Mouse (Mus musculus): ENCODE measurements at regions not wholly inside any gene's neighbourhood (a gene's known extent, or its start where the extent isn't known, plus 50 kb on each side); places are given as distances from the start of the nearest gene placed in this dataset.

DNA sequence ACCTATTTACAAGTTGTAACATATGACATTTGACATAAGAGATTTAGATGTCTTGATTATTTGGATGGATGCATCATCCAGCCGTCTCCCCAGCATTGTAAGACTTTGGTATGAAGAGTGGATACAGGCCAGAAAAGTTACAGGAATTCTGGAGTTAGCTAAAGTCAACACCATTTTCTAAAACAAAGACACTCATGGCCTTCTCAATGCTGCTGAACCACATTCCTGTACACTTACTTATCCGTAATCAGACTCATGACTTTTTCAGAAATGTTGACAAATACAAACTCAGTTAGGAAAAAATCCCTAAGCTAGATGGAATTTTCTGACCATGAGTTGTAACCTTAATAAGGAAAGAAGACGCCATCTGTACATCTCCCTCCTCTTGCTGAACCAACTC is 111.5 kb upstream of the Bdnf start:
- DNase-seq (ENCODE audit: inconsistent age in 2 of 2, low spot score in 1 of 2) = no peak

DNA sequence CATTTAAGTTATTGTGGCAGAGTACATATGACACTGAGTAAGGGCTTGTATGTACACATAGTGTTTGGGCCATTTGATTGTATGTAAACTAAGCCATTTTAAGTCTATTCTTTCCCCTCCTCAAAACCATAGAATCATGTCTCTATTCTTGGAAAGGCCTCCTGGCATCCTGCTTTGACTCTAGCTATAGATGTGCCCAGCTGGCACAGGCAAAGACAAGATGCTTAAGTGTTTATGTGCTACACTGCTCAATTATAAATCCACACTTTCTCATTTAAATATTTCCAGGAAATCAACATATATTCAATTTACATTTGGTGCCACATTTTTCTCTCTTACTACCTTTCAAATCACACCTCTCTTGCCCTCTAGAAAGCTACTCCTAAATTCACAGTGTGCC is 97.6 kb upstream of the Bdnf start:
- no peak for DNase-seq (ENCODE audit: inconsistent age in 2 of 2, low spot score in 1 of 2)

- DNase-seq (ENCODE audit: inconsistent age in 2 of 2, low spot score in 1 of 2) = no peak
These were observed 95.6 kb upstream of the Bdnf start for GRCm38 (mm10) chr2:109578870-109579310.

DNA sequence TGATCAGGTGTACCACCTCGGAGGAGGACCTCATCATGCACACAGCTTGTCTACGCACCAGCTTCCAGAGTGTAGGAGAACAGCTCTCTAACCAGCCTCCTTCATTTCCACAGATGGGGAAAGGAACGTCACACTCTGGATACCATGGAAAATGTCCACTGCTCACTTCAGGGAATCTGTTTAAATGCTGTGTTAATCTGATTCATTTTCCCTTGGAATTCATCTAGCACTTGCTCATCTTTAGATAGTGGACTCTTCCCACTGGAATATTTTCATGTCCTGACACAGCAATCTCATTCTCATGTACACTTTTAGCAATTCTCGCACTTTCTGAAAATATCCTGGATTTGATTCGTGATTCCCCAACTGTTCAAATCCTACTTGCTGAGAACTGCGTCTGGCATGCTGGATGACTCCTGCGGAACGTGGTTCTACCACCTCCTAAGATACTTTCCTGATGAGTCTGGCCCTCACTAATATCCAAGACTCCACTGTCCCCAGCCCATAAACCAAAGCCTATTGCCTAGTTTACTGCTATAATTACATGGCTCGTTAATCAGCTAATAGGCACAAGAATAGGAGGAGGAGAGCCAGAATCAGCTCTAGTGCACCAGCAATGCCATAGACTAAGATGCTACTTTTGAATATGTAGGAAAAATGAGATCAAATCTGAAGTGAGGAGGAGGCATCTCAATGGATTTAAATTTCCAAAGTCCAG is 56.0 kb upstream of the Bdnf start:
- no peak for DNase-seq (ENCODE audit: inconsistent age in 2 of 2, low spot score in 1 of 2)

- no peak for DNase-seq (ENCODE audit: inconsistent age in 2 of 2, low spot score in 1 of 2)
These were observed 54.8 kb upstream of the Bdnf start for GRCm38 (mm10) chr2:109619676-109620075.

GRCm38 (mm10) chr2:109621595-109621994 is 52.9 kb upstream of the Bdnf start:
- no peak for DNase-seq (ENCODE audit: inconsistent age in 2 of 2, low spot score in 1 of 2)

All from adrenal gland, adult (tissue).